In the genomic region with DNA sequence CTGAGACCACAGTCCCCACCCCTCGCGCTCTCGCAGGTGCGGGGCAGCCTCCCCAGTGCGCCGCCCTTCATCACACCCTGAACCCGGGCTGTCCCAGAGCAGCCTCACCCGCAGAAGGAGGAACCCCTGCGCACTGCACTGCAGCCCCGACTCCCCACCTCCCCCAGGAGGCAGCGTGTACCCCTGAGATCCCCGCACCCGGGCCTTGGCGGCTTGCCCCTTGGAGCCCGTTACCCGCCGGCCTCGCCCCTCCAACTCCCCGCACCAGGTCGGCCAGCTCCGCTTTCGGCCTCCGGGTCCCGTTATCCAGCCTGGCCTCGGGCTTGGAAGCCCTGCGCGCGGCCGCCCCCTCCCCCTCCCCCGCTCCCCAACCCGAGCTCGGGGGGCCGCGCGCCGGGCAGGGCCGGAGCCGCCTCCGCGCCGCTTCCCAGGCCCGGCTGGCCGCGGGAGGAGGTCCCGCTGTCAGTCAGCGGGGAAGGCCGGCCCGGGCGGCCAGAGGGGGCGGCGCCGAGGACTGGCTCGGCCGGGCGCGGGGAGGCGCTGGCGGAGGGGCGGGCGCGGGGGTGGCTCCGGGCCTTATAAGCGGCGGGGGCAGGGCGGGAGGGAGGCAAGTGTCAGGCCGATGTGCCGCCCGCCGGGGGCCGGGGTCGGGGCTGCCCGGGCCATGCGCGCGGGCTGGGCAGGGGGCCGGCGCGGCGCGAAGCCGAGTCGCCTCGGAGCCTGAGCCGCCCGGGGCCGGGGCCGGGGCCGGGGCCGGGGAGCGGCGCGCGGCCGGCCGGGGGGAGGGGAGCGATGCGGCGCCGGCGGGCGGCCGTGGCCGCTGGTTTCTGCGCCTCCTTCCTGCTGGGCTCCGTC, we compare ENCODE assay signal across 7 mouse cellular contexts. TPM values are rescaled to one million over a fixed set of nuclear protein-coding genes. Genes with fewer than 3 reads are reported as not detected.
DNase-seq lines count a peak whose midpoint lies in the region; ATAC-seq and TF ChIP-seq lines count a peak whose summit lies in the region.

A gene (plus strand): TSS at position 619 of the 855 bp plus-strand sequence.

- H3K4me2 ChIP-seq in embryonic facial prominence, embryonic 11.5 days (ENCODE audit: low read depth, low read length), result peak within 1 kb of the TSS; percentile 87
- peak within 1 kb of the TSS; percentile 92 for H3K4me2 ChIP-seq in limb, embryonic 14.5 days (replicated peaks; ENCODE audit: low read depth, low read length, severe bottlenecking)
- H3K4me2 ChIP-seq in midbrain, embryonic 15.5 days, result peak within 1 kb of the TSS; percentile 95

- peaks cover 5% of the 10 kb centered on the region for H3K4me1 ChIP-seq in embryonic facial prominence, embryonic 11.5 days (ENCODE audit: control insufficient read depth, insufficient read depth, low read length)
- peaks cover 11% of the 10 kb centered on the region for H3K4me1 ChIP-seq in heart, adult 2 months (ENCODE audit: control insufficient read depth, insufficient read depth, low read length)
- peaks cover 37% of the 10 kb centered on the region for H3K4me1 ChIP-seq in limb, embryonic 14.5 days (ENCODE audit: control insufficient read depth, insufficient read depth, low read length)
- H3K4me1 ChIP-seq in midbrain, embryonic 15.5 days, result peaks cover 52% of the 10 kb centered on the region

- ATAC-seq in embryonic facial prominence, embryonic 11.5 days (replicated peaks; ENCODE audit: insufficient number of reproducible peaks, low FRiP score, low TSS enrichment, low read depth), result peak; percentile 85
- ATAC-seq in limb, embryonic 14.5 days (ENCODE audit: low FRiP score, low read depth), result peak; percentile 91
- peak; percentile 85 for ATAC-seq in midbrain, embryonic 15.5 days (replicated peaks)

- peak; percentile 80 to 84 for DNase-seq in adrenal gland, postnatal 4 days (ENCODE audit: low spot score in 2 of 2)
- DNase-seq in embryonic facial prominence, embryonic 11.5 days (ENCODE audit: low spot score), result peak; percentile 92
- DNase-seq in heart, adult 2 months, result peak; percentile 93 to 95
- peak; percentile 74 to 78 for DNase-seq in kidney, adult 8-10 months
- peak; percentile 88 for DNase-seq in limb, embryonic 14.5 days (ENCODE audit: low spot score)
- DNase-seq in spleen, postnatal 36 days (ENCODE audit: low spot score in 2 of 2), result peak; percentile 52 to 56

- 0% methylated on average over 42 of the region's 105 CpGs for WGBS in embryonic facial prominence, embryonic 11.5 days
- WGBS in heart, adult 2 months, result 2% methylated on average over 68 of the region's 105 CpGs
- under 1% methylated on average over 29 of the region's 105 CpGs for WGBS in limb, embryonic 14.5 days
- whole genome bisulfite sequencing in midbrain, embryonic 15.5 days, result under 1% methylated on average over 80 of the region's 105 CpGs

- no peaks in the 10 kb centered on the region for H3K36me3 ChIP-seq in embryonic facial prominence, embryonic 11.5 days (replicated peaks; ENCODE audit: control insufficient read depth, insufficient read depth, low read depth, low read length)
- H3K36me3 ChIP-seq in heart, adult 2 months (ENCODE audit: control insufficient read depth, insufficient read depth, low read length), result no peaks in the 10 kb centered on the region
- no peaks in the 10 kb centered on the region for H3K36me3 ChIP-seq in limb, embryonic 14.5 days (ENCODE audit: control insufficient read depth, insufficient read depth, low read length)
- no peaks in the 10 kb centered on the region for H3K36me3 ChIP-seq in midbrain, embryonic 15.5 days (replicated peaks)

- TF ChIP-seq POLR2A in heart, adult 2 months (IDR thresholded peaks at IDR 0.05; ENCODE audit: insufficient read depth, low read depth, low read length), result peak; percentile 26; the same call in 1 of the 2 replicates
- no peak for TF ChIP-seq POLR2A in limb, embryonic 14.5 days (IDR thresholded peaks at IDR 0.05; ENCODE audit: borderline replicate concordance, extremely low read depth, insufficient read depth, insufficient read length)

- TF ChIP-seq CTCF in heart, adult 2 months (IDR thresholded peaks at IDR 0.05), result no peak

- H3K27me3 ChIP-seq in embryonic facial prominence, embryonic 11.5 days (ENCODE audit: control insufficient read depth, insufficient read depth, low read length), result no peaks in the 10 kb centered on the region
- H3K27me3 ChIP-seq in heart, adult 2 months (ENCODE audit: control insufficient read depth, insufficient read depth, low read length), result no peaks in the 10 kb centered on the region
- H3K27me3 ChIP-seq in limb, embryonic 14.5 days (ENCODE audit: control insufficient read depth, insufficient read depth, low read length), result peaks cover 74% of the 10 kb centered on the region
- peaks cover 52% of the 10 kb centered on the region for H3K27me3 ChIP-seq in midbrain, embryonic 15.5 days (replicated peaks)

- TF ChIP-seq EP300 in heart, adult 2 months (IDR thresholded peaks at IDR 0.05; ENCODE audit: insufficient read depth, low read depth, low read length), result no peak

- H3K27ac ChIP-seq in embryonic facial prominence, embryonic 11.5 days (replicated peaks; ENCODE audit: low read depth, low read length), result peak within 1 kb of the TSS; percentile 86
- H3K27ac ChIP-seq in heart, adult 2 months, result peak within 1 kb of the TSS; percentile 91
- peak within 1 kb of the TSS; percentile 63 for H3K27ac ChIP-seq in limb, embryonic 14.5 days (replicated peaks; ENCODE audit: low read depth, low read length)
- H3K27ac ChIP-seq in midbrain, embryonic 15.5 days, result peak within 1 kb of the TSS; percentile 79

- peak within 1 kb of the TSS; percentile 84 for H3K9ac ChIP-seq in embryonic facial prominence, embryonic 11.5 days (replicated peaks; ENCODE audit: low read length)
- peak within 1 kb of the TSS; percentile 97 for H3K9ac ChIP-seq in heart, adult 2 months (ENCODE audit: low read depth, low read length)
- peak within 1 kb of the TSS; percentile 86 for H3K9ac ChIP-seq in limb, embryonic 14.5 days (ENCODE audit: low read depth, low read length, severe bottlenecking)
- peak within 1 kb of the TSS; percentile 81 for H3K9ac ChIP-seq in midbrain, embryonic 15.5 days

- no peaks in the 10 kb centered on the region for H3K9me3 ChIP-seq in embryonic facial prominence, embryonic 11.5 days (replicated peaks; ENCODE audit: control insufficient read depth, low read length)
- H3K9me3 ChIP-seq in limb, embryonic 14.5 days (ENCODE audit: control insufficient read depth, low read length), result no peaks in the 10 kb centered on the region
- no peaks in the 10 kb centered on the region for H3K9me3 ChIP-seq in midbrain, embryonic 15.5 days

- H3K79me2 ChIP-seq in heart, adult 2 months (replicated peaks; ENCODE audit: control insufficient read depth, insufficient read depth, low read length), result no peaks in the 10 kb centered on the region; the same call in 1 of the 2 replicates

- intact Hi-C loops in heart, adult 2 months (cut with DNase I), result loop anchor here (5.0 kb wide), 2 partner anchors 93 to 137 kb away; a partner anchor contains a TSS

- peak within 1 kb of the TSS; percentile 81 for H3K4me3 ChIP-seq in embryonic facial prominence, embryonic 11.5 days (ENCODE audit: low read depth, low read length)
- peak within 1 kb of the TSS; percentile 90 for H3K4me3 ChIP-seq in heart, adult 2 months
- peak within 1 kb of the TSS; percentile 76 for H3K4me3 ChIP-seq in limb, embryonic 14.5 days (replicated peaks; ENCODE audit: low read length)
- H3K4me3 ChIP-seq in midbrain, embryonic 15.5 days, result peak within 1 kb of the TSS; percentile 78

RNA-seq across cellular contexts. Expression of the gene that starts here (rescaled TPM):
- 100 to 1,000 TPM; 165 to 175 TPM for total RNA-seq in adrenal gland, postnatal 4 days (2021)
- polyA plus RNA-seq in embryonic facial prominence, embryonic 11.5 days (2014; fragmentation: Nextera tagmentation; extraction: Ambion mirVana), result 23.4 and 24.5 TPM in 2 replicates
- total RNA-seq in heart, adult 2 months (2021), result 10 to 100 TPM; 45.5 to 45.7 TPM
- polyA plus RNA-seq in heart, adult 2 months (2012; rRNA removed), result 63.0 and 81.8 TPM in 2 replicates
- 145 and 226 TPM in 2 replicates for polyA plus RNA-seq in limb, embryonic 14.5 days (2012; rRNA removed)
- 20.4 and 20.9 TPM in 2 replicates for polyA plus RNA-seq in limb, embryonic 14.5 days (2014; fragmentation: Nextera tagmentation; extraction: Ambion mirVana)
- polyA plus RNA-seq in midbrain, embryonic 15.5 days (2015; fragmentation: Nextera tagmentation; extraction: Ambion mirVana), result 4.3 and 5.5 TPM in 2 replicates

Comparison
In these comparisons a context has a peak if more than half of its experiments do, and no peak if none do; other contexts are left out.
1. Peak in every context shown above with its lines: DNase-seq, ATAC-seq, H3K4me3 ChIP-seq and H3K27ac ChIP-seq.